Mouse (Mus musculus) neural tube, postnatal 0 days (tissue): ENCODE data around the gene Clic1. TPM values are rescaled to one million over a fixed set of nuclear protein-coding genes. Genes with fewer than 3 reads are reported as not detected.

ENCODE experiments used
- polyA plus RNA-seq: library from polyadenylated mRNA; unstranded; fragments of >200 nt; fragmentation: Nextera tagmentation; extraction: Ambion mirVana; gene quantifications from 2 replicates; pipeline ENCODE4 v1.2.1, GENCODE M21; 2015

The Clic1 gene
- polyA plus RNA-seq, 1 experiment from 2014 or later, result 75.0 TPM

Other genes with a start within 250 kb of the Clic1 start
- not detected in 2 replicates for gene Cyp21a1, start 245.4 kb upstream of the Clic1 start, polyA plus RNA-seq
- 39.4 and 46.3 TPM in 2 replicates for gene Stk19, start 213.0 kb upstream of the Clic1 start, polyA plus RNA-seq
- gene Dxo, start 212.9 kb upstream of the Clic1 start, polyA plus RNA-seq, result 40.6 and 50.7 TPM in 2 replicates
- 39.3 and 47.4 TPM in 2 replicates for gene Skiv2l, start 199.8 kb upstream of the Clic1 start, polyA plus RNA-seq
- gene Nelfe, start 199.6 kb upstream of the Clic1 start, polyA plus RNA-seq, result 57.6 and 63.6 TPM in 2 replicates
- 1.4 and 1.6 TPM in 2 replicates for gene Cfb, start 187.4 kb upstream of the Clic1 start, polyA plus RNA-seq
- 6.0 and 6.9 TPM in 2 replicates for gene Zbtb12, start 170.5 kb upstream of the Clic1 start, polyA plus RNA-seq
- gene Gm20547, start 167.9 kb upstream of the Clic1 start, polyA plus RNA-seq, result not detected in 2 replicates
- gene C2, start 151.7 kb upstream of the Clic1 start, polyA plus RNA-seq, result 4.2 and 4.8 TPM in 2 replicates
- 59.7 and 73.8 TPM in 2 replicates for gene Ehmt2, start 151.5 kb upstream of the Clic1 start, polyA plus RNA-seq
- gene Slc44a4, start 135.5 kb upstream of the Clic1 start, polyA plus RNA-seq, result 0.10 TPM in 1 of 2 replicates, not detected in the other
- gene Neu1, start 118.7 kb upstream of the Clic1 start, polyA plus RNA-seq, result 40.7 and 44.0 TPM in 2 replicates
- 0.79 and 1.4 TPM in 2 replicates for gene Hspa1b, start 90.7 kb upstream of the Clic1 start, polyA plus RNA-seq
- gene Gm20481, start 80.1 kb upstream of the Clic1 start, polyA plus RNA-seq, result not detected in 2 replicates
- gene Hspa1a, start 77.8 kb upstream of the Clic1 start, polyA plus RNA-seq, result 13.8 and 15.5 TPM in 2 replicates
- gene Hspa1l, start 77.3 kb upstream of the Clic1 start, polyA plus RNA-seq, result 0.58 and 0.76 TPM in 2 replicates
- 88.6 and 94.3 TPM in 2 replicates for gene Lsm2, start 68.1 kb upstream of the Clic1 start, polyA plus RNA-seq
- 38.5 and 45.0 TPM in 2 replicates for gene Vars, start 49.0 kb upstream of the Clic1 start, polyA plus RNA-seq
- 0.25 and 0.59 TPM in 2 replicates for gene Vwa7, start 33.4 kb upstream of the Clic1 start, polyA plus RNA-seq
- gene Sapcd1, start 21.9 kb upstream of the Clic1 start, polyA plus RNA-seq, result 3.2 and 4.4 TPM in 2 replicates
- 1.6 and 2.0 TPM in 2 replicates for gene Msh5, start 3.2 kb upstream of the Clic1 start, polyA plus RNA-seq
- 173 and 187 TPM in 2 replicates for gene Ddah2, start 9.1 kb downstream of the Clic1 start, polyA plus RNA-seq
- not detected in 2 replicates for gene Ly6g6c, start 15.4 kb downstream of the Clic1 start, polyA plus RNA-seq
- gene Mpig6b, start 16.2 kb downstream of the Clic1 start, polyA plus RNA-seq, result 0.19 and 0.22 TPM in 2 replicates
- 0.52 and 1.2 TPM in 2 replicates for gene Ly6g6e, start 26.9 kb downstream of the Clic1 start, polyA plus RNA-seq
- gene Ly6g6d, start 28.1 kb downstream of the Clic1 start, polyA plus RNA-seq, result 0.81 and 1.9 TPM in 2 replicates
- gene Ly6g6f, start 35.6 kb downstream of the Clic1 start, polyA plus RNA-seq, result 0.31 TPM in 1 of 2 replicates, not detected in the other
- 114 and 120 TPM in 2 replicates for gene Abhd16a, start 39.3 kb downstream of the Clic1 start, polyA plus RNA-seq
- gene Ly6g5c, start 58.3 kb downstream of the Clic1 start, polyA plus RNA-seq, result not detected in 2 replicates
- gene Ly6g5b, start 65.5 kb downstream of the Clic1 start, polyA plus RNA-seq, result 0.48 and 0.59 TPM in 2 replicates
- gene Gpank1, start 71.5 kb downstream of the Clic1 start, polyA plus RNA-seq, result 15.3 and 17.2 TPM in 2 replicates
- gene Csnk2b, start 72.1 kb downstream of the Clic1 start, polyA plus RNA-seq, result 377 and 395 TPM in 2 replicates
- gene D17H6S53E, start 76.4 kb downstream of the Clic1 start, polyA plus RNA-seq, result 9.6 and 11.8 TPM in 2 replicates
- gene Apom, start 82.1 kb downstream of the Clic1 start, polyA plus RNA-seq, result 0.21 TPM in 1 of 2 replicates, not detected in the other
- gene Bag6, start 85.2 kb downstream of the Clic1 start, polyA plus RNA-seq, result 51.1 and 58.5 TPM in 2 replicates
- 109 and 138 TPM in 2 replicates for gene Prrc2a, start 114.9 kb downstream of the Clic1 start, polyA plus RNA-seq
- gene Aif1, start 126.1 kb downstream of the Clic1 start, polyA plus RNA-seq, result 15.4 and 15.5 TPM in 2 replicates
- 10.1 and 10.9 TPM in 2 replicates for gene Lst1, start 138.5 kb downstream of the Clic1 start, polyA plus RNA-seq
- gene Ltb, start 144.5 kb downstream of the Clic1 start, polyA plus RNA-seq, result 1.4 and 1.6 TPM in 2 replicates
- 0.12 TPM in 1 of 2 replicates, not detected in the other for gene Tnf, start 152.0 kb downstream of the Clic1 start, polyA plus RNA-seq
- 0.71 and 1.0 TPM in 2 replicates for gene Lta, start 155.4 kb downstream of the Clic1 start, polyA plus RNA-seq
- gene Gm16181, start 170.9 kb downstream of the Clic1 start, polyA plus RNA-seq, result 0.46 and 0.48 TPM in 2 replicates
- 210 and 227 TPM in 2 replicates for gene Atp6v1g2, start 183.7 kb downstream of the Clic1 start, polyA plus RNA-seq
- 12.5 and 13.2 TPM in 2 replicates for gene Nfkbil1, start 185.8 kb downstream of the Clic1 start, polyA plus RNA-seq
- gene Ddx39b, start 191.8 kb downstream of the Clic1 start, polyA plus RNA-seq, result 251 and 271 TPM in 2 replicates
- gene H2-D1, start 212.8 kb downstream of the Clic1 start, polyA plus RNA-seq, result 158 and 172 TPM in 2 replicates